Mouse (Mus musculus): ENCODE measurements around the gene Arnt2. TPM values are rescaled to one million over a fixed set of nuclear protein-coding genes. Genes with fewer than 3 reads are reported as not detected.

The Arnt2 gene
- total and polyA plus RNA-seq, 3 experiments: 0.03 to 0.27 (median 0.17) TPM

DNA sequence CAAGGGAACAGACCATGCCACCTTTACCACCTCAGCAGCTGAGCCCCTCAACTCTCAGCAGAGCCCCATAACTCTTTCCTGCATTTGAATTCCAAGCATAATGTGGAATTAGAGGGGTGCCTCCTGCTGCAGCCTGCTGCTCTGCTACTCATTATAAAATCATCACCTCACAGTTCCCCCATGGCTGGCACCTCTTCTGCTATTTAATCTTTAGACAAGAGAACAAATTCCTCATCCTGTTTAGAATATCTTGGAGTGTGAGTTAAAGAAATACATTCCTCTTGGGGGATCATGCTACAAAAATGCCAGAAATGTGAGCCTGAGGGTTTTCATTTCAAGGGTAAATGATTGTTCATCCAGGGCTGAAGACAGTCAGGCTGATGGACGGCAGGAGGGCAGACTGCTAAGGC lies 80.8 kb downstream of the Arnt2 start:
- H3K36me3 ChIP-seq (replicated peaks in 1 of 2; ENCODE audit: control insufficient read depth in 1 of 2, insufficient read depth in 1 of 2, low read length in 1 of 2): no peaks in the 10 kb centered on the region
- no peaks in the 10 kb centered on the region for H3K9me3 ChIP-seq (replicated peaks; ENCODE audit: low read length)
- dilution Hi-C loops (cut with MboI; ENCODE audit: extremely low pct_ligation_motif_present, extremely low pct_unique_long_range_greater_than_20kb, low sequenced_read_pairs): no loop called here
- DNase-seq (ENCODE audit: extremely low read depth): no peak
- no peak overlapping the region for H3K9ac ChIP-seq (ENCODE audit: insufficient read depth, low read depth)
- no peaks in the 10 kb centered on the region for H3K4me1 ChIP-seq (ENCODE audit: control insufficient read depth in 1 of 2, insufficient read depth in 2 of 2)
- TF ChIP-seq MEF2A (IDR thresholded peaks at IDR 0.05; ENCODE audit: borderline replicate concordance, low read depth, low read length): no peak
- TF ChIP-seq GABPA (IDR thresholded peaks at IDR 0.05; ENCODE audit: insufficient replicate concordance, low read depth, low read length): no peak
- TF ChIP-seq KAT2A (IDR thresholded peaks at IDR 0.05; ENCODE audit: insufficient replicate concordance, low read length): no peak
- no peak for TF ChIP-seq TBP (conservative IDR thresholded peaks at IDR 0.05; ENCODE audit: low read depth, low read length)
- no peak overlapping the region for H3K4me3 ChIP-seq (replicated peaks in 1 of 3; ENCODE audit: low read depth in 2 of 3, low read length in 2 of 3, poor library complexity in 1 of 3)
- H3K4me2 ChIP-seq (ENCODE audit: insufficient read depth, low read depth, poor library complexity, severe bottlenecking): no peak overlapping the region
- H3K79me2 ChIP-seq (replicated peaks; ENCODE audit: control insufficient read depth, extremely low read depth, insufficient read depth, poor library complexity, severe bottlenecking): no peaks in the 10 kb centered on the region
- peaks cover 1% of the 10 kb centered on the region for H3K27me3 ChIP-seq (replicated peaks)
- H3K27ac ChIP-seq (ENCODE audit: insufficient read depth, low read depth): no peak overlapping the region
- in situ Hi-C loops (cut with MboI; ENCODE audit: low pct_ligation_motif_present, low pct_unique_long_range_greater_than_20kb, low sequenced_read_pairs): no loop called here

- Histone ChIP-seq H3K27me3 (replicated peaks) (peaks cover 1% of the 10 kb centered on the region), H3K4me3 (replicated peaks in 1 of 3; ENCODE audit: low read depth in 2 of 3, low read length in 2 of 3, poor library complexity in 1 of 3) (no peak overlapping the region), H3K79me2 (replicated peaks; ENCODE audit: control insufficient read depth, extremely low read depth, insufficient read depth, poor library complexity, severe bottlenecking) (no peaks in the 10 kb centered on the region), H3K4me2 (ENCODE audit: insufficient read depth, low read depth, poor library complexity, severe bottlenecking) (no peak overlapping the region), H3K9me3 (replicated peaks; ENCODE audit: low read length) (no peaks in the 10 kb centered on the region), H3K36me3 (replicated peaks in 1 of 2; ENCODE audit: control insufficient read depth in 1 of 2, insufficient read depth in 1 of 2, low read length in 1 of 2) (no peaks in the 10 kb centered on the region), H3K4me1 (ENCODE audit: control insufficient read depth in 1 of 2, insufficient read depth in 2 of 2) (no peaks in the 10 kb centered on the region), H3K27ac (ENCODE audit: insufficient read depth, low read depth) (no peak overlapping the region), H3K9ac (ENCODE audit: insufficient read depth, low read depth) (no peak overlapping the region)
- TF ChIP-seq SMC3 (IDR thresholded peaks at IDR 0.05; ENCODE audit: low read depth, low read length) (no peak), JUND (conservative IDR thresholded peaks at IDR 0.05; ENCODE audit: low read depth, low read length) (no peak), MAFK (IDR thresholded peaks at IDR 0.05; ENCODE audit: insufficient replicate concordance, low read length) (no peak), MAX (IDR thresholded peaks at IDR 0.05; ENCODE audit: low read length) (no peak), MEF2A (IDR thresholded peaks at IDR 0.05; ENCODE audit: borderline replicate concordance, low read depth, low read length) (no peak), CHD2 (IDR thresholded peaks at IDR 0.05; ENCODE audit: low read length) (no peak), JUN (IDR thresholded peaks at IDR 0.05; ENCODE audit: insufficient read depth, low read depth, low read length) (no peak), GABPA (IDR thresholded peaks at IDR 0.05; ENCODE audit: insufficient replicate concordance, low read depth, low read length) (no peak), HCFC1 (IDR thresholded peaks at IDR 0.05; ENCODE audit: low read depth, low read length) (no peak), CHD1 (IDR thresholded peaks at IDR 0.05; ENCODE audit: low read depth, low read length) (no peak), CTCF (conservative IDR thresholded peaks at IDR 0.05 in 1 of 2, IDR thresholded peaks at IDR 0.05 in 1 of 2; ENCODE audit: low read depth in 2 of 2, low read length in 2 of 2) (no peak), NELFE (IDR thresholded peaks at IDR 0.05; ENCODE audit: low read depth, low read length) (no peak), KAT2A (IDR thresholded peaks at IDR 0.05; ENCODE audit: insufficient replicate concordance, low read length) (no peak), USF2 (conservative IDR thresholded peaks at IDR 0.05; ENCODE audit: low read depth, low read length) (no peak), PAX5 (IDR thresholded peaks at IDR 0.05; ENCODE audit: low read length) (no peak), IRF4 (IDR thresholded peaks at IDR 0.05; ENCODE audit: low read depth, low read length) (no peak), UBTF (IDR thresholded peaks at IDR 0.05; ENCODE audit: low read depth, low read length) (no peak)
- no peak for DNase-seq (ENCODE audit: extremely low read depth)
- in situ Hi-C loops (cut with MboI; ENCODE audit: low pct_ligation_motif_present, low pct_unique_long_range_greater_than_20kb, low sequenced_read_pairs): no loop called here
- dilution Hi-C loops (cut with MboI; ENCODE audit: extremely low pct_ligation_motif_present, extremely low pct_unique_long_range_greater_than_20kb, low sequenced_read_pairs): no loop called here
Measured at GRCm38 (mm10) chr7:84328770-84329169, 81.2 kb downstream of the Arnt2 start.
